Mouse (Mus musculus) CH12.LX (cell line): ENCODE data around the gene Ryr1. TPM values are rescaled to one million over a fixed set of nuclear protein-coding genes. Genes with fewer than 3 reads are reported as not detected.

Experiments
- DNase-seq: peaks from one replicate; pipeline ENCODE4 v3.0.0-alpha.2; 2013; ENCODE audit errors: extremely low read depth
- H3K27ac ChIP-seq: 2 replicates; pipeline ENCODE4 v1.5.1; 2012; ENCODE audit warnings: low read depth, mild to moderate bottlenecking, control low read depth, moderate library complexity; ENCODE audit not compliant: insufficient read depth
- H3K27me3 ChIP-seq: replicated peaks from 2 replicates; pipeline ENCODE3; 2012; ENCODE audit warnings: inconsistent platforms
- H3K36me3 ChIP-seq, 2 experiments: replicated peaks in 1 of 2; 2 replicates each; pipeline versions ENCODE3 to v1.6.1; 2012; ENCODE audit warnings: inconsistent platforms in 1 of 2, low read length in 1 of 2, mild to moderate bottlenecking in 1 of 2, mixed read lengths in 1 of 2, moderate library complexity in 1 of 2; ENCODE audit not compliant: control insufficient read depth in 1 of 2, insufficient read depth in 1 of 2
- H3K4me1 ChIP-seq, 2 experiments: 2 replicates each; pipeline ENCODE4 v1.6.1; 2012; ENCODE audit warnings: inconsistent platforms in 1 of 2, moderate library complexity in 1 of 2; ENCODE audit not compliant: insufficient read depth in 2 of 2, control insufficient read depth in 1 of 2
- H3K4me2 ChIP-seq: 2 replicates; pipeline ENCODE4 v1.6.1; 2012; ENCODE audit warnings: low read depth, mild to moderate bottlenecking, control low read depth; ENCODE audit not compliant: poor library complexity, insufficient read depth, severe bottlenecking
- H3K4me3 ChIP-seq, 3 experiments: fragments of 150-350 bp in 1 of 3; sonication (generic) in 1 of 3; replicated peaks in 1 of 3; 2 replicates each; pipeline versions ENCODE3 to v1.5.1; 2011 to 2012; ENCODE audit warnings: low read depth in 2 of 3, low read length in 2 of 3, mild to moderate bottlenecking in 2 of 3, moderate library complexity in 2 of 3, control low read depth in 1 of 3, improper control_type of control experiment in 1 of 3, inconsistent platforms in 1 of 3, mixed read lengths in 1 of 3; ENCODE audit not compliant: poor library complexity in 1 of 3
- H3K79me2 ChIP-seq: replicated peaks from 2 replicates; pipeline ENCODE4 v1.6.1; 2012; ENCODE audit warnings: mild to moderate bottlenecking, moderate library complexity; ENCODE audit not compliant: control insufficient read depth, poor library complexity, insufficient read depth, severe bottlenecking; ENCODE audit errors: extremely low read depth
- H3K9ac ChIP-seq: 2 replicates; pipeline ENCODE4 v1.6.1; 2012; ENCODE audit warnings: low read depth, mild to moderate bottlenecking, control low read depth, moderate library complexity; ENCODE audit not compliant: insufficient read depth
- H3K9me3 ChIP-seq: replicated peaks from 2 replicates; pipeline ENCODE3; 2012; ENCODE audit warnings: low read length, inconsistent platforms, mixed read lengths
- BHLHE40 ChIP-seq: IDR thresholded peaks from 2 replicates; pipeline ENCODE4 v1.6.1; 2011; ENCODE audit warnings: mild to moderate bottlenecking, low read depth, low read length, improper control_type of control experiment
- CTCF ChIP-seq, 2 experiments: IDR thresholded peaks in 1 of 2; conservative IDR thresholded peaks in 1 of 2; 2 replicates each; pipeline ENCODE4 v1.5.1; 2011 to 2012; ENCODE audit warnings: low read depth in 2 of 2, low read length in 2 of 2, improper control_type of control experiment in 1 of 2, inconsistent platforms in 1 of 2, mild to moderate bottlenecking in 1 of 2, moderate library complexity in 1 of 2
- E2F4 ChIP-seq: IDR thresholded peaks from 2 replicates; pipeline ENCODE4 v1.6.1; 2011; ENCODE audit warnings: low read depth, low read length, improper control_type of control experiment; ENCODE audit not compliant: insufficient replicate concordance
- ETS1 ChIP-seq: conservative IDR thresholded peaks from 2 replicates; pipeline ENCODE4 v1.6.1; 2012; ENCODE audit warnings: low read depth, mild to moderate bottlenecking, inconsistent platforms, low read length, improper control_type of control experiment, moderate library complexity
- GABPA ChIP-seq: IDR thresholded peaks from 2 replicates; pipeline ENCODE4 v1.6.1; 2012; ENCODE audit warnings: low read depth, low read length, improper control_type of control experiment, inconsistent platforms; ENCODE audit not compliant: insufficient replicate concordance
- IRF4 ChIP-seq: IDR thresholded peaks from 2 replicates; pipeline ENCODE4 v1.6.1; 2014; ENCODE audit warnings: low read depth, mild to moderate bottlenecking, inconsistent platforms, low read length, improper control_type of control experiment
- KAT2A ChIP-seq: IDR thresholded peaks from 2 replicates; pipeline ENCODE4 v1.6.1; 2012; ENCODE audit warnings: low read length, improper control_type of control experiment, inconsistent platforms; ENCODE audit not compliant: insufficient replicate concordance
- MEF2A ChIP-seq: IDR thresholded peaks from 2 replicates; pipeline ENCODE4 v1.6.1; 2014; ENCODE audit warnings: low read depth, mild to moderate bottlenecking, inconsistent platforms, low read length, improper control_type of control experiment, borderline replicate concordance
- MXI1 ChIP-seq: IDR thresholded peaks from 2 replicates; pipeline ENCODE4 v1.6.1; 2011; ENCODE audit warnings: mild to moderate bottlenecking, low read depth, low read length, improper control_type of control experiment
- MYC ChIP-seq: IDR thresholded peaks from 2 replicates; pipeline ENCODE4 v1.6.1; 2011; ENCODE audit warnings: low read depth, mild to moderate bottlenecking, improper control_type of control experiment, low read length
- PAX5 ChIP-seq: IDR thresholded peaks from 2 replicates; pipeline ENCODE4 v1.6.1; 2012; ENCODE audit warnings: low read length, inconsistent platforms, mixed read lengths
- POLR2A ChIP-seq: IDR thresholded peaks from 2 replicates; pipeline ENCODE4 v1.6.1; 2011; ENCODE audit warnings: low read depth, mild to moderate bottlenecking, improper control_type of control experiment, low read length
- POLR2AphosphoS2 ChIP-seq: IDR thresholded peaks from 2 replicates; pipeline ENCODE4 v1.6.1; 2011; ENCODE audit warnings: low read depth, low read length, improper control_type of control experiment
- RAD21 ChIP-seq: IDR thresholded peaks from 2 replicates; pipeline ENCODE4 v1.6.1; 2011; ENCODE audit warnings: low read depth, mild to moderate bottlenecking, low read length, improper control_type of control experiment, moderate library complexity
- SMC3 ChIP-seq: IDR thresholded peaks from 2 replicates; pipeline ENCODE4 v1.6.1; 2011; ENCODE audit warnings: low read depth, low read length, improper control_type of control experiment
- UBTF ChIP-seq: IDR thresholded peaks from 2 replicates; pipeline ENCODE4 v1.6.1; 2012; ENCODE audit warnings: low read depth, mild to moderate bottlenecking, inconsistent platforms, low read length, improper control_type of control experiment, moderate library complexity
- USF2 ChIP-seq: conservative IDR thresholded peaks from 2 replicates; pipeline ENCODE4 v1.6.1; 2011; ENCODE audit warnings: low read depth, low read length, improper control_type of control experiment
- ZKSCAN1 ChIP-seq: IDR thresholded peaks from 2 replicates; pipeline ENCODE4 v1.6.1; 2012; ENCODE audit warnings: low read depth, inconsistent platforms, low read length, improper control_type of control experiment, borderline replicate concordance
- ZNF384 ChIP-seq: IDR thresholded peaks from 2 replicates; pipeline ENCODE4 v1.6.1; 2012; ENCODE audit warnings: low read depth, low read length, improper control_type of control experiment, inconsistent platforms
- dilution Hi-C: fragments of 300-500 bp; cut with MboI; formaldehyde crosslinking; loops from 2 replicates; pipeline ENCODE4 v1.14.3; 2020; ENCODE audit warnings: low sequenced_read_pairs; ENCODE audit not compliant: extremely low pct_unique_long_range_greater_than_20kb, extremely low pct_ligation_motif_present
- in situ Hi-C: fragments of 300-500 bp; cut with MboI; formaldehyde crosslinking; loops from 3 replicates; pipeline ENCODE4 v1.14.3; 2019; ENCODE audit warnings: low sequenced_read_pairs, low pct_ligation_motif_present, low pct_unique_long_range_greater_than_20kb, mixed read lengths
- polyA plus RNA-seq: library from polyadenylated mRNA; unstranded; fragments of >175 nt; gene quantifications from 2 replicates; pipeline ENCODE4 v1.2.1, GENCODE M21; 2012; ENCODE audit warnings: low read depth; ENCODE audit not compliant: insufficient read length
- total RNA-seq, 2 experiments: library from RNA; depleted of rRNA; stranded (reverse); fragments of 300-350 nt in 1 of 2; fragments of >200 nt in 1 of 2; gene quantifications; 2 replicates each; pipeline ENCODE4 v1.2.3; 2012 to 2014

Gene Ryr1
- total and polyA plus RNA-seq, 3 experiments: 0.43 to 1.1 (median 0.68) TPM

DNA sequence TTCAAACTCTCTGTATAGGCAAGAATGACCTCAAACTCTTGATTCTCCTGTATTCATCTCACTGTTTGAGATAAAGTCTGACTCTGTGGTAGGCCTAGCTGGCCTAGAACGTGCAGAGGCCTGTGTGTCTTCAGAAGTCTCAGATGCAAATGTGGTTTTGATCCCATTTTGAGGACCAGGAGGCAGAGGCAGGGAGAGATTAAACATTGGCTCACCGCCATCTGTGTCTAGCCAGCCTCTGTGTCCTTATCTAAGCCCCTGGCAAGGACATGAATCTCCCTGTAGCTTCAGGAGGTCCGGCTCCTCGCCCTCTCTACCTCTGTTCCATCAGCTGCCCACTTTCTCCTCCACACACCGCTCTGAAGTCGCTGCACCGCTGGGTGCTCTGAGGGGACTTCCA is 108.5 kb downstream of the Ryr1 start:
- dilution Hi-C loops: no loop called here
- Histone ChIP-seq H3K27me3 (no peaks in the 10 kb centered on the region), H3K4me2 (no peak overlapping the region), H3K9me3 (peaks cover 15% of the 10 kb centered on the region), H3K4me3 (no peak overlapping the region), H3K9ac (no peak overlapping the region), H3K4me1 (peaks cover 5 to 13% of the 10 kb centered on the region in 2 experiments; a peak in 2 of 4 replicates), H3K27ac (no peak overlapping the region), H3K36me3 (peaks cover 2 to 23% of the 10 kb centered on the region in 2 experiments), H3K79me2 (no peaks in the 10 kb centered on the region)
- TF ChIP-seq MEF2A: no peak
- no peak for TF ChIP-seq GABPA
- TF ChIP-seq UBTF: no peak
- no peak for TF ChIP-seq BHLHE40
- no peak for TF ChIP-seq SMC3
- TF ChIP-seq POLR2AphosphoS2: no peak
- TF ChIP-seq PAX5: no peak
- no peak for TF ChIP-seq USF2
- no peak for DNase-seq
- in situ Hi-C loops: no loop called here

DNA sequence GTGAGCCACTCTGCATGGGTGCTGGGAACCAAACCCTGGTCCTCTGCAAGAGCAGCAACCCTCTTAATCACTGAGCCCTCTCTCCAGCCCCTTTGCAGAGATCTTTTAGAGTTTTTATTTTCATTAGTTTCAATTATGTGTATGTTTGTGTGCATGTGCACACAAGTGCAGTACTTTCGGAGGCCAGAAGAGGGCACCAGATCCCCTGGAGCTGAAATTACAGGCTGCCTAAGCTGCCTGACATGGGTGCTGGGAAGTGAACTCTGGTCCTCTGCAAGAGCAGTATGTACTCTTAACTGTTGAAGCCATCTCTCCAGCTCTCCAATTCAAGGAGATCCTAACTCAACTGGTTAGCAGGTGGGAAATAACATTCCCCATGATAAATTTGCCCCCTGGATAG is 110.0 kb downstream of the Ryr1 start:
- peaks cover 5 to 13% of the 10 kb centered on the region in 2 experiments; a peak in 2 of 4 replicates for H3K4me1 ChIP-seq
- H3K79me2 ChIP-seq: no peaks in the 10 kb centered on the region
- H3K4me2 ChIP-seq: no peak overlapping the region
- H3K27me3 ChIP-seq: no peaks in the 10 kb centered on the region
- in situ Hi-C loops: no loop called here
- no peak overlapping the region for H3K27ac ChIP-seq
- peaks cover 2 to 22% of the 10 kb centered on the region in 2 experiments for H3K36me3 ChIP-seq
- peaks cover 14% of the 10 kb centered on the region for H3K9me3 ChIP-seq
- H3K9ac ChIP-seq: no peak overlapping the region
- no peak for TF ChIP-seq ETS1
- TF ChIP-seq GABPA: no peak
- TF ChIP-seq MYC: no peak
- no peak for TF ChIP-seq ZNF384
- no peak for TF ChIP-seq BHLHE40
- no peak for TF ChIP-seq POLR2A
- TF ChIP-seq RAD21: peak; percentile 6
- TF ChIP-seq E2F4: no peak
- no peak for TF ChIP-seq POLR2AphosphoS2
- no peak for TF ChIP-seq MXI1
- TF ChIP-seq ZKSCAN1: no peak
- peak; percentile 17 to 47; a peak in 2 of 4 replicates for TF ChIP-seq CTCF (conservative IDR thresholded peaks at IDR 0.05 in 1 of 2, IDR thresholded peaks at IDR 0.05 in 1 of 2; ENCODE audit: low read depth in 2 of 2, low read length in 2 of 2)
- TF ChIP-seq MEF2A: no peak
- no peak for TF ChIP-seq SMC3
- TF ChIP-seq IRF4: no peak
- no peak for TF ChIP-seq KAT2A
- dilution Hi-C loops: no loop called here
- no peak overlapping the region for H3K4me3 ChIP-seq
- no peak for DNase-seq
